Mouse (Mus musculus) megakaryocyte-erythroid progenitor cell, adult 5-6 weeks (primary cell): ENCODE data around the gene Marcks. TPM values are rescaled to one million over a fixed set of nuclear protein-coding genes. Genes with fewer than 3 reads are reported as not detected.

Experiments
- ATAC-seq: replicated peaks from 2 replicates; pipeline ENCODE4 v1.8.0; 2016; ENCODE audit warnings: mild to moderate bottlenecking, inconsistent platforms; ENCODE audit not compliant: severe bottlenecking, poor library complexity, low FRiP score, low TSS enrichment
- total RNA-seq, 2 experiments: library from RNA; stranded (forward) in 1 of 2; stranded (reverse) in 1 of 2; fragments of 200-1000, 215-1000 nt in 1 of 2; fragments of >200 nt in 1 of 2; fragmentation: Nextera tagmentation in 1 of 2; gene quantifications; 2 replicates each; pipeline ENCODE4 v1.2.3; 2014 to 2017

Marcks gene
- total RNA-seq (2014; fragmentation: Nextera tagmentation), result 1.1 and 2.2 TPM in 2 replicates
- total RNA-seq (2017), result 2.0 and 3.6 TPM in 2 replicates

GRCm38 (mm10) chr10:37138778-37139442, at the start of gene Marcks:
TSS of gene Marcks (minus strand) at chr10:37138920.
- peak; percentile 66 for ATAC-seq

- no peak for ATAC-seq
Measured at GRCm38 (mm10) chr10:37177071-37177470, 38.4 kb upstream of the Marcks start.

- ATAC-seq, result no peak
Measured at GRCm38 (mm10) chr10:37172416-37172950, 33.8 kb upstream of the Marcks start.

- ATAC-seq, result no peak
Measured at GRCm38 (mm10) chr10:37171711-37172415, 33.1 kb upstream of the Marcks start.

- ATAC-seq, result no peak
Measured at GRCm38 (mm10) chr10:37170878-37171277, 32.2 kb upstream of the Marcks start.

- ATAC-seq, result no peak
Measured at GRCm38 (mm10) chr10:37170466-37170865, 31.7 kb upstream of the Marcks start.

- no peak for ATAC-seq
Measured at GRCm38 (mm10) chr10:37167527-37167926, 28.8 kb upstream of the Marcks start.

GRCm38 (mm10) chr10:37159731-37160130, 21.0 kb upstream of the Marcks start:
- ATAC-seq, result no peak

- ATAC-seq, result no peak
Measured at GRCm38 (mm10) chr10:37157156-37157555, 18.4 kb upstream of the Marcks start.

GRCm38 (mm10) chr10:37155131-37155530, 16.4 kb upstream of the Marcks start:
- ATAC-seq, result no peak

- ATAC-seq, result no peak
Measured at GRCm38 (mm10) chr10:37151539-37152271, 13.0 kb upstream of the Marcks start.

- ATAC-seq, result no peak
Measured at GRCm38 (mm10) chr10:37148016-37148415, 9.3 kb upstream of the Marcks start.

GRCm38 (mm10) chr10:37145456-37145855, 6.7 kb upstream of the Marcks start:
- ATAC-seq, result no peak

GRCm38 (mm10) chr10:37141621-37142020, 2.9 kb upstream of the Marcks start:
- ATAC-seq, result no peak

- ATAC-seq, result no peak
Measured at GRCm38 (mm10) chr10:37140736-37141451, 2.2 kb upstream of the Marcks start.

GRCm38 (mm10) chr10:37140166-37140735, 1.5 kb upstream of the Marcks start:
- no peak for ATAC-seq

GRCm38 (mm10) chr10:37139443-37140165, 884 bp upstream of the Marcks start:
- ATAC-seq, result no peak

- no peak for ATAC-seq
Measured at GRCm38 (mm10) chr10:37138311-37138731, 399 bp downstream of the Marcks start.
